Mouse (Mus musculus): ENCODE measurements at regions not wholly inside any gene's neighbourhood (a gene's known extent, or its start where the extent isn't known, plus 50 kb on each side); places are given as distances from the start of the nearest gene placed in this dataset.

GRCm38 (mm10) chr8:34549786-34550185 is 438.2 kb upstream of the Gm10131 start:
- TF ChIP-seq POLR2A (IDR thresholded peaks at IDR 0.05; ENCODE audit: low read depth, low read length) (no peak), CTCF (IDR thresholded peaks at IDR 0.05; ENCODE audit: extremely low read depth, insufficient read length, insufficient replicate concordance, low read depth, low read length) (no peak)
